Mouse (Mus musculus) midbrain, embryonic 13.5 days (tissue): Measurements from ENCODE around the gene Ebf4. TPM values are rescaled to one million over a fixed set of nuclear protein-coding genes. Genes with fewer than 3 reads are reported as not detected.

Experiments used
- ATAC-seq: fragments of 200-750 bp; cut with Nextera tagmentation; 2 replicates; pipeline ENCODE4 v1.8.0; 2017; ENCODE audit warnings: mild to moderate bottlenecking, moderate TSS enrichment, moderate library complexity
- H3K27ac ChIP-seq: fragments of 300-500 bp; sonication (generic); 2 replicates; pipeline ENCODE4 v1.5.1; 2015; ENCODE audit warnings: inconsistent platforms, mild to moderate bottlenecking, moderate library complexity
- H3K27me3 ChIP-seq: fragments of 300-500 bp; sonication (generic); 2 replicates; pipeline ENCODE4 v1.6.1; 2015; ENCODE audit warnings: mild to moderate bottlenecking, inconsistent platforms
- H3K36me3 ChIP-seq: fragments of 300-500 bp; sonication (generic); 2 replicates; pipeline ENCODE4 v1.6.1; 2015; ENCODE audit warnings: mild to moderate bottlenecking, inconsistent platforms
- H3K4me1 ChIP-seq: fragments of 300-500 bp; sonication (generic); replicated peaks from 2 replicates; pipeline ENCODE4 v1.6.1; 2015; ENCODE audit warnings: inconsistent platforms
- H3K4me2 ChIP-seq: fragments of 300-500 bp; sonication (generic); replicated peaks from 2 replicates; pipeline ENCODE4 v1.6.1; 2015; ENCODE audit warnings: moderate library complexity, mild to moderate bottlenecking, inconsistent platforms
- H3K4me3 ChIP-seq: fragments of 300-500 bp; sonication (generic); replicated peaks from 2 replicates; pipeline ENCODE4 v1.5.1; 2015; ENCODE audit warnings: mild to moderate bottlenecking, inconsistent platforms
- H3K9ac ChIP-seq: fragments of 300-500 bp; sonication (generic); replicated peaks from 2 replicates; pipeline ENCODE4 v1.6.1; 2015; ENCODE audit warnings: mild to moderate bottlenecking, inconsistent platforms
- H3K9me3 ChIP-seq: fragments of 300-500 bp; sonication (generic); 2 replicates; pipeline ENCODE4 v1.6.1; 2016; ENCODE audit warnings: mild to moderate bottlenecking, inconsistent platforms
- WGBS: fragments of 180-500 bp; shearing (Covaris S2); methylation state at CpG from one replicate; pipeline ENCODE4 v1.1.7; 2015; 5-methylcytosine and 5-hydroxymethylcytosine counted together
- polyA plus RNA-seq: library from polyadenylated mRNA; unstranded; fragments of >200 nt; fragmentation: Nextera tagmentation; extraction: Ambion mirVana; gene quantifications from 2 replicates; pipeline ENCODE4 v1.2.1, GENCODE M21; 2015

Gene Ebf4
- polyA plus RNA-seq, 1 experiment from 2014 or later = 2.7 TPM

GRCm38 (mm10) chr2:130395696-130396095, 100.7 kb downstream of the Ebf4 start:
- peaks cover 6% of the 10 kb centered on the region for H3K36me3 ChIP-seq
- 93% methylated on average over 10 of the region's 11 CpGs for WGBS
- peaks cover 13% of the 10 kb centered on the region for H3K4me1 ChIP-seq
- no peak overlapping the region for H3K4me3 ChIP-seq
- no peaks in the 10 kb centered on the region for H3K9me3 ChIP-seq
- no peak overlapping the region for H3K9ac ChIP-seq
- H3K27me3 ChIP-seq = peaks cover 33% of the 10 kb centered on the region
- no peak overlapping the region for H3K4me2 ChIP-seq
- no peak for ATAC-seq
- no peak overlapping the region for H3K27ac ChIP-seq

GRCm38 (mm10) chr2:130397186-130397985, 102.4 kb downstream of the Ebf4 start, which contains the start of gene Cpxm1:
Cpxm1 (minus strand) TSS chr2:130397574.
- Histone ChIP-seq H3K36me3 (peaks cover 6% of the 10 kb centered on the region), H3K27me3 (peaks cover 33% of the 10 kb centered on the region), H3K9ac (peak within 1 kb of the TSS; percentile 80), H3K4me3 (peak within 1 kb of the TSS; percentile 57), H3K4me2 (peak within 1 kb of the TSS; percentile 91), H3K4me1 (peaks cover 13% of the 10 kb centered on the region), H3K27ac (no peak within 1 kb of the TSS), H3K9me3 (no peaks in the 10 kb centered on the region)
- peak; percentile 87 for ATAC-seq
- under 1% methylated on average over 45 of the region's 53 CpGs for WGBS

DNA sequence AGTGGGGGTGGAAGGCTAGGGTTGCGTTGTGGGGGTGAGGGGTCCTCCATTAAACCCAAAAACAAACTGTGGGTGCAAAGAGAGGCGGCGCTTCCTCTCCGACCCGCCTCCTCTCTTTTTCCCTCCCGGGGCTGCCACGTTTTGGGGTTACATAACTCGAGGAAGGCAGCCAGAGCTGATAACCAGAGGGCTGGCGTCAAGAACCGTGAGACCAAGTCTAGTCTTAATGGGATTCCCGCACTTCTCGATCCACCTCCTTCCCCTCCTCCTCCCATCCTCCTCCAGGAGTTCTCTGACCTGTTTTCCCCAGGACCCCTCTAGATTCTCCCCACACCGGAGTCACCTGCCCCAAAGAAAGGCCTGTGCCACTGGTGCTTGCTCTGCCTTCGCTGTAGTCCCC, 103.1 kb downstream of the Ebf4 start:
- Histone ChIP-seq H3K4me2 (peak overlapping the region; percentile 91), H3K9ac (peak overlapping the region; percentile 80; the same call in 1 of the 2 replicates), H3K27ac (no peak overlapping the region), H3K36me3 (peaks cover 3% of the 10 kb centered on the region), H3K4me1 (peaks cover 13% of the 10 kb centered on the region), H3K9me3 (no peaks in the 10 kb centered on the region), H3K4me3 (peak overlapping the region; percentile 57), H3K27me3 (peaks cover 33% of the 10 kb centered on the region)
- 11% methylated on average over 14 of the region's 14 CpGs for WGBS
- 0 out of 2 replicates have a peak, but pooled peaks have one; percentile 29 for ATAC-seq

GRCm38 (mm10) chr2:130400046-130400445, 105.1 kb downstream of the Ebf4 start:
- Histone ChIP-seq H3K9me3 (no peaks in the 10 kb centered on the region), H3K4me1 (peaks cover 13% of the 10 kb centered on the region), H3K27ac (no peak overlapping the region), H3K4me3 (no peak overlapping the region), H3K9ac (no peak overlapping the region), H3K36me3 (no peaks in the 10 kb centered on the region), H3K27me3 (peaks cover 33% of the 10 kb centered on the region), H3K4me2 (no peak overlapping the region)
- 96% methylated on average over 1 of the region's 1 CpGs for WGBS
- no peak for ATAC-seq

- Histone ChIP-seq H3K4me1 (peaks cover 11% of the 10 kb centered on the region), H3K36me3 (no peaks in the 10 kb centered on the region), H3K9me3 (no peaks in the 10 kb centered on the region), H3K27me3 (peaks cover 24% of the 10 kb centered on the region), H3K9ac (no peak overlapping the region), H3K4me3 (no peak overlapping the region), H3K27ac (no peak overlapping the region), H3K4me2 (no peak overlapping the region)
- 89% methylated on average over 4 of the region's 4 CpGs for WGBS
- ATAC-seq = no peak
Observed at GRCm38 (mm10) chr2:130401891-130402290, 106.9 kb downstream of the Ebf4 start.

- no peaks in the 10 kb centered on the region for H3K36me3 ChIP-seq
- no peak within 1 kb of the TSS for H3K4me2 ChIP-seq
- H3K27ac ChIP-seq = no peak within 1 kb of the TSS
- H3K9ac ChIP-seq = no peak within 1 kb of the TSS
- H3K27me3 ChIP-seq = no peaks in the 10 kb centered on the region
- no peak for ATAC-seq
- no peak within 1 kb of the TSS for H3K4me3 ChIP-seq
- no peaks in the 10 kb centered on the region for H3K4me1 ChIP-seq
- WGBS = 89% methylated on average over 1 of the region's 1 CpGs
- no peaks in the 10 kb centered on the region for H3K9me3 ChIP-seq
Observed at GRCm38 (mm10) chr2:130404939-130405338, 110.0 kb downstream of the Ebf4 start, which contains the start of the genes Gm28372 and 1700020A23Rik. Gm28372 (plus strand) TSS chr2:130405239. 1700020A23Rik (plus strand) TSS chr2:130405259.

GRCm38 (mm10) chr2:130406178-130406577, 111.2 kb downstream of the Ebf4 start, which contains the start of gene Tmem239:
Tmem239 (plus strand) TSS chr2:130406478.
- 74% methylated on average over 2 of the region's 2 CpGs for WGBS
- Histone ChIP-seq H3K4me3 (no peak within 1 kb of the TSS), H3K9me3 (no peaks in the 10 kb centered on the region), H3K4me1 (no peaks in the 10 kb centered on the region), H3K9ac (no peak within 1 kb of the TSS), H3K4me2 (no peak within 1 kb of the TSS), H3K36me3 (no peaks in the 10 kb centered on the region), H3K27me3 (no peaks in the 10 kb centered on the region), H3K27ac (no peak within 1 kb of the TSS)
- no peak for ATAC-seq

DNA sequence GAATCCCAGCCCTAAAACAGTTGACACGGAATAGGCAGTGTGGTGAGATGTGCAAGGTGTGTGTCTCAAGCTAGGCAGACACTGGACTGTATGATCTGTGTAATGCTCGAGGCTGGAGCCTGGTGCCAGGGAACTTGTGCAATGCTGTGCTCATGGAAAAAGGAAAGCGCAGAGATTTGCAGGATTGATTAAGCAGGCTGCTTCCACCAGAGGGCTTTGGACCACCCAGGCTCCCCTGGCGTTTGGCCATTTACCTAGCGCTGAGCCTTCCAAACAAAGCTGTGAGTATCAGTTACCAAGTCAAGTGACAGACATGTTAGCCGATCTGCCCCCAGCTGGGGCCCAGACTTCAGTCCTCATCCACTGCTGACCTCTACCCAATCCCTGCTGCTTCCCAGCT, 113.2 kb downstream of the Ebf4 start:
- H3K27ac ChIP-seq = no peak overlapping the region
- no peaks in the 10 kb centered on the region for H3K36me3 ChIP-seq
- H3K9ac ChIP-seq = no peak overlapping the region
- no peaks in the 10 kb centered on the region for H3K9me3 ChIP-seq
- WGBS = 14% methylated on average over 6 of the region's 6 CpGs
- no peaks in the 10 kb centered on the region for H3K27me3 ChIP-seq
- H3K4me1 ChIP-seq = peaks cover 5% of the 10 kb centered on the region
- H3K4me2 ChIP-seq = no peak overlapping the region
- no peak for ATAC-seq
- H3K4me3 ChIP-seq = no peak overlapping the region

GRCm38 (mm10) chr2:130411558-130412495, 116.9 kb downstream of the Ebf4 start:
- no peak overlapping the region for H3K4me3 ChIP-seq

GRCm38 (mm10) chr2:130412775-130413174, 117.8 kb downstream of the Ebf4 start:
- Histone ChIP-seq H3K9me3 (no peaks in the 10 kb centered on the region), H3K4me1 (peaks cover 5% of the 10 kb centered on the region), H3K9ac (no peak overlapping the region), H3K4me3 (no peak overlapping the region), H3K4me2 (no peak overlapping the region), H3K27me3 (no peaks in the 10 kb centered on the region), H3K27ac (no peak overlapping the region), H3K36me3 (no peaks in the 10 kb centered on the region)
- ATAC-seq = no peak
- 80% methylated on average over 3 of the region's 3 CpGs for WGBS

More at GRCm38 (mm10) chr2:130411558-130412495, 116.9 kb downstream of the Ebf4 start:
- H3K9me3 ChIP-seq = no peaks in the 10 kb centered on the region
- H3K4me1 ChIP-seq = peaks cover 5% of the 10 kb centered on the region
- no peaks in the 10 kb centered on the region for H3K27me3 ChIP-seq
- peak overlapping the region; percentile 26; the same call in 1 of the 2 replicates for H3K9ac ChIP-seq
- peak; percentile 89 for ATAC-seq
- H3K36me3 ChIP-seq = no peaks in the 10 kb centered on the region
- H3K27ac ChIP-seq = no peak overlapping the region
- no peak overlapping the region for H3K4me2 ChIP-seq
- 34% methylated on average over 16 of the region's 16 CpGs for WGBS

DNA sequence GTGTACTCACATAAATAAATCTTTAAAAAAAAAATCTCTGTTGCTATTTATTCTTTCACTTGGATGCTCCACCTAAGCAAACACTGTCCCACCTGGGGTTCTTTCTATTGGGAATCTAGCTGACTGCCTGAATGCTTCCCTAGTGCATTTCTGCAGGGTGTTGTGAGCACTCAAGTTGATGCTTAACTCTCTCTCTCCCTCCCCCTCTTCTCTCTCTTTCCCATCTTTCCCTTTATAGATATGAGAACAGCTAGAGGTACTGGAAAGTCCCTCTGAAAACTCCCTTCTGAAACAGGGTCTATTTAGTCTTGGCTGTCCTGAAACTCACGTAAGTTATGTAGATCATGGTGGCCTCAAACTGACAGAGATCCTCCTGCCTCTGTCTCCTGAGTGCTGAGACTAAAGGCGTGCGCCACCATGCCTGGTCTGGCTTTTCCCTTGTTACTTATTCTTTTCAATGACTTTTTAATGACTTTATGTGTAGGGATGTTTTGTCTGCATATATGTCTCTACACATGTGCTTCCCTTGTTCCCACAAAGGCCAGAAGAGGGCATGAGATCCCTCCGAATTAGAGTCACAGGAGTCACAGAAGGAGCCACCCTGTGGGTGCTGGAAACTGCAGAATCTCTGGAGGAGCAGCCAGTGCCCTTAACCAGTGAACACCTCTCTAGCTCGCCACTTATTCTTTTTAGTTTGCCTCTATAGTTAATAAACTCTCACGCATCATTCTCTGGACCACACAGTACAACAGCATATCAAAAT, 119.3 kb downstream of the Ebf4 start:
- peaks cover 5% of the 10 kb centered on the region for H3K4me1 ChIP-seq
- peaks cover 3% of the 10 kb centered on the region for H3K36me3 ChIP-seq
- H3K9me3 ChIP-seq = no peaks in the 10 kb centered on the region
- 74% methylated on average over 6 of the region's 6 CpGs for WGBS
- no peak overlapping the region for H3K4me3 ChIP-seq
- H3K27ac ChIP-seq = no peak overlapping the region
- H3K4me2 ChIP-seq = no peak overlapping the region
- no peak for ATAC-seq
- no peak overlapping the region for H3K9ac ChIP-seq
- no peaks in the 10 kb centered on the region for H3K27me3 ChIP-seq
